Mouse (Mus musculus): ENCODE results near the gene Fgd3. TPM values are rescaled to one million over a fixed set of nuclear protein-coding genes. Genes with fewer than 3 reads are reported as not detected.

Fgd3 gene
- polyA plus RNA-seq, 1 experiment from 2014 or later = 0.25 TPM

DNA sequence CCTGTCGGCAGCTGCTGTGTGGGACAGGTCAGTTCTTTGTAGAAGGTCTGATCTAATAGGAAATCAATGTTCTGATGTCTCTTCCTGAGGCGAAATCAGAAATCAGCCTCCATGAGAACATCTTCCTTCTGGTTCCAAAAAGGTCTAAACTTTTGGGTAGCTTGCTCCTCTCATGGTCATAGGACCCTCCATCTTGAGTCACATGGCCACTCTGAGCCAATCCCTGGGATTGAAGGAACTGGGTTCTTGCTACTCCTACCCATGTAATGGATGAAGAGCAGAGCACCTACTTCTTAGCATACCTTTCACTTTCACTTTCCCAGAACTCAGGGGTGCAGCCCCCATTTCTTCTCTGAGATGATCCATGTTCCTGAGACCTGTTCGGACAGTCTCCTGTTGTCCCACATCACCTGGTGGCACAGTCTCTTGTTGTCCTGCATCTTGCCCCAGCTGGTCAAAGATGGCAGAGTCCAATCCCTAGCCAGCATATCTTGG lies 62.2 kb downstream of the Fgd3 start:
- no peak for TF ChIP-seq EP300 (optimal IDR thresholded peaks at IDR 0.05)
- no peak for TF ChIP-seq CTCF (IDR thresholded peaks at IDR 0.05; ENCODE audit: low read depth)
- no peaks in the 10 kb centered on the region for H3K36me3 ChIP-seq (ENCODE audit: control insufficient read depth, insufficient read depth, low read length)
- H3K4me3 ChIP-seq (ENCODE audit: low read depth, low read length) = no peak overlapping the region
- no peak overlapping the region for H3K27ac ChIP-seq (replicated peaks)
- 70% methylated on average over 3 of the region's 3 CpGs for WGBS
- H3K4me1 ChIP-seq (replicated peaks; ENCODE audit: control insufficient read depth, insufficient read depth) = no peaks in the 10 kb centered on the region
- no peak for DNase-seq (ENCODE audit: low spot score)
- no peak overlapping the region for H3K9ac ChIP-seq (ENCODE audit: low read length)
- H3K4me2 ChIP-seq (replicated peaks; ENCODE audit: low read depth) = no peak overlapping the region
- H3K27me3 ChIP-seq (ENCODE audit: control insufficient read depth, insufficient read depth, low read length) = no peaks in the 10 kb centered on the region
- ATAC-seq (ENCODE audit: low FRiP score, low TSS enrichment) = no peak
- H3K9me3 ChIP-seq (ENCODE audit: control insufficient read depth, low read length) = no peaks in the 10 kb centered on the region

DNA sequence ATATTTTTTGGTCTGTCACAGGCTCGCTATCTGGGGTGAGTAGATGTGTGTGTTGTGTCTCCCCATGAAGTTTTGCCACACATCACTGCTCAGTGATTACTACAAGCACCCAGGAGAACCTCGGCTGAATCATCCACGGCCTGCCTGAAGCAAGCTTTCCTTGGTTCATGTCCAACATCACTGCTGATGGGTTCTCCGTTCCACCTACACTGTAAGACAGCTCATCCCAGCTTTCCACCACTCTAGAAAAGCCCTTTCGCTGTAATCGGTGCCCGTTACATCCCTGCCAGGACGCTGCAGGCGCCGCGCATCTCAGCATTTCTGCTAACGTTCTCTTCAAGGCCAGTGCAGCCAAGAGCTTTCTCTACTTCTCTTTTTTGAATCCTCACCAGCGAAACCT lies 67.4 kb downstream of the Fgd3 start:
- H3K9me3 ChIP-seq (ENCODE audit: control insufficient read depth, low read length) = no peaks in the 10 kb centered on the region
- WGBS = 88% methylated on average over 13 of the region's 13 CpGs
- no peak for ATAC-seq (ENCODE audit: low FRiP score, low TSS enrichment)

DNA sequence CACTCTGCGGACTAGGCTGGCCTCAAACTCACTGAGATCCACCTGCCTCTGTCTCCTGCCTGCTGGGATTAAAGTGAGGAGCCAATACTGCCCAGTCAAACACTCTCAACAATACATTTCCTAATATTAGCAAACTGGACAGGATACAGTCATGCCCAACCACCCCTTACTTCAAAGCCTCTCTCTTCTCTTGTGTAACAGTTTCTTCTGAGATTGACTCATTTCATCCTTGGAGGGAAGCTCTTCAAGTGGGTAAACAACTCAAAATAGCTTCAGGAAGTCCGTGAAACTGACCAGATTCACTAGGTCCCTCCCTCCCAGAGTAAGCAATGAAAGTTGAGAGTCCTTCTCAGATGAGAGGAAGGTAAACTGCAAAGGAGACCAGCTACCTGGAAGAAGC lies 68.0 kb downstream of the Fgd3 start:
- 52% methylated on average over 2 of the region's 2 CpGs for WGBS
- Histone ChIP-seq H3K27me3 (ENCODE audit: control insufficient read depth, insufficient read depth, low read length) (no peaks in the 10 kb centered on the region; the same call in 1 of the 2 replicates), H3K36me3 (ENCODE audit: control insufficient read depth, insufficient read depth, low read length) (no peaks in the 10 kb centered on the region), H3K4me1 (replicated peaks; ENCODE audit: control insufficient read depth, insufficient read depth) (0 out of 2 replicates have a peak, but pooled peaks cover 3% of the 10 kb centered on the region), H3K9me3 (ENCODE audit: control insufficient read depth, low read length) (no peaks in the 10 kb centered on the region), H3K4me2 (replicated peaks; ENCODE audit: low read depth) (no peak overlapping the region), H3K27ac (replicated peaks) (no peak overlapping the region), H3K4me3 (ENCODE audit: low read depth, low read length) (no peak overlapping the region), H3K9ac (ENCODE audit: low read length) (no peak overlapping the region)
- DNase-seq (ENCODE audit: low spot score) (no peak), ATAC-seq (ENCODE audit: low FRiP score, low TSS enrichment) (no peak)
- TF ChIP-seq CTCF (IDR thresholded peaks at IDR 0.05; ENCODE audit: low read depth) = no peak

More for the DNA sequence above, 67.4 kb downstream of the Fgd3 start:
- Histone ChIP-seq H3K9ac (ENCODE audit: low read length) (no peak overlapping the region), H3K36me3 (ENCODE audit: control insufficient read depth, insufficient read depth, low read length) (no peaks in the 10 kb centered on the region), H3K4me1 (replicated peaks; ENCODE audit: control insufficient read depth, insufficient read depth) (0 out of 2 replicates have a peak, but pooled peaks cover 2% of the 10 kb centered on the region), H3K4me2 (replicated peaks; ENCODE audit: low read depth) (no peak overlapping the region), H3K27ac (replicated peaks) (no peak overlapping the region), H3K4me3 (ENCODE audit: low read depth, low read length) (no peak overlapping the region), H3K27me3 (ENCODE audit: control insufficient read depth, insufficient read depth, low read length) (no peaks in the 10 kb centered on the region; the same call in 1 of the 2 replicates)
- no peak for TF ChIP-seq EP300 (optimal IDR thresholded peaks at IDR 0.05)
- TF ChIP-seq CTCF (IDR thresholded peaks at IDR 0.05; ENCODE audit: low read depth) = no peak
- no peak for DNase-seq (ENCODE audit: low spot score)

DNA sequence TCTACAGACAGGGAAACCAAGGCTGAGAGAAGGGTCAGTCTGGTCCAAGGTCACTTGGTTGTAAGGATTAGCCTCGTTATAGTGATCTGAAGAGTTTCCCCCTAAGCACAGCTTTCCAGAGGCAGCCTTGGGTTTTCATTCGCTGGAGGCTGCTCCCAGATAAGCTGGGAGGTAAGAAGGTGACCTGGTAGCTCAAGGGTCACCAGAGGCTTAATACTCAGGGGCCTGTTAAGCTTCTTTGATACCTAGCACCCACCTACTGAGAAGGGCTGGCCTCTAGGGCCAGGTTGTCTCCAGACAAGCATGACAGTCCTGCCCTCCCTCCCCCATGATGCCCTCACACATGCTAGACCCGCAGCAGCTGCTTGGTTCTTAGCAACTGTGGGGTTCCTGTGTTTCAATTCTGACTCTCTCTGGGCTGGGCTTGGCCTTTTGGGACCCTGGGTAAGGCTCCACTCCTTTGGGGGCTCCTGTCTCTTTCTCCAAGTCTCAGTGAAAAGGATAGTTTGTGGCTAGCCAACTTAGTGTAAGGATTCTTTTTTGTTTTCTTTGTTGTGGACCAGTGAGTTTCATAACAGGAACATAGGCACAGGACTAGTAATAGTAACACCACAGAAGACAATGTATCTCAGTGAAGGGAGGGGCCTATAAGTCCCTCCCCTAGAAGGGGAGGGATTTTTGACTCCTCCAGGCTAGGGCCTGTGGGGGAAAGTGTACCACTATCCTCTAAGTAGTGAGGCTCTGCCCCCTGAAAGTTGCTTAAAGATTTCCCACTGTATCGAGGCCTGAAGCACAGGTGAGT lies 69.2 kb downstream of the Fgd3 start:
- Histone ChIP-seq H3K9ac (ENCODE audit: low read length) (no peak overlapping the region), H3K27ac (replicated peaks) (no peak overlapping the region), H3K36me3 (ENCODE audit: control insufficient read depth, insufficient read depth, low read length) (no peaks in the 10 kb centered on the region), H3K4me1 (replicated peaks; ENCODE audit: control insufficient read depth, insufficient read depth) (0 out of 2 replicates have a peak, but pooled peaks cover 3% of the 10 kb centered on the region), H3K4me3 (ENCODE audit: low read depth, low read length) (no peak overlapping the region), H3K4me2 (replicated peaks; ENCODE audit: low read depth) (no peak overlapping the region), H3K9me3 (ENCODE audit: control insufficient read depth, low read length) (no peaks in the 10 kb centered on the region), H3K27me3 (ENCODE audit: control insufficient read depth, insufficient read depth, low read length) (no peaks in the 10 kb centered on the region; the same call in 1 of the 2 replicates)
- no peak for TF ChIP-seq CTCF (IDR thresholded peaks at IDR 0.05; ENCODE audit: low read depth)
- TF ChIP-seq EP300 (optimal IDR thresholded peaks at IDR 0.05) = no peak
- no peak for ATAC-seq (ENCODE audit: low FRiP score, low TSS enrichment)
- WGBS = 47% methylated on average over 4 of the region's 4 CpGs
- no peak for DNase-seq (ENCODE audit: low spot score)

DNA sequence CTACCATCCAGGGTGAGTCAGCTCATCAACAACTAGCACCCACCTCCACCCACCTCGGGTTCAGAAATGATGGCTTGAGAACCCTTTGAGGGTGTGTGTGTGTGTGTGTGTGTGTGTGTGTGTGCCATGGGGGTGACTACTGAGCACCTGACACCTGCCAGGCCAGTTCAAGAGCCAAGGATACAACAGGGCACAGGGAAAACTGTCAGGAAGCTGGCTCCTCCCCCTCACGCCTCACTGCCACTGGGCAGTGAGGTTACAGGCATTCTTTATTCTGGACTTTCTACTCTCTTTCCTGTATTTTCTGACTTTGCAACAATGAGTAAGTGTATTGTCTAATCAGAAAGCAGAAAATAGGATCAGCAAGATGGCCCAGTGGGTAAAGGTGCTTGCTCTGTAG lies 70.5 kb downstream of the Fgd3 start:
- DNase-seq (ENCODE audit: low spot score) = no peak

DNA sequence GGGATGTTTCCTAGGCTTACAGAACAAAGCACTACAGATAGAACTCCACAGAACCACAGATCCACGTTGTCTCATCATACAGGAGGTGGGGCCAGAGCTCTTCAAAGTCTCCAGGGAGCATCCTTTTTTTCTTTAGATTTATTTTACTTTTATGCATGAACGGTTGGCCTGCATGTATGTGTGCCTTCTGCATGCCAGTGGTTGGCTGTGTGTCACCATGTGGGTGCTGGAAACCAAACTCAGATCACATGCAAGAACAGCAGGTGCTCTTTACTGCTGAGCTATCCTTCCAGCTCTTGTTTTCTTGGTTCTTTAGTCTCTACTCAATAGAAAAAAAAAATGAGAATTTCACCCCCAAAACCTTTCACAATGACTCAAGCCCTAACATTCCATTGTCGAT lies 71.2 kb downstream of the Fgd3 start:
- TF ChIP-seq EP300 (optimal IDR thresholded peaks at IDR 0.05) (no peak), CTCF (IDR thresholded peaks at IDR 0.05; ENCODE audit: low read depth) (no peak)
- H3K4me3 ChIP-seq (ENCODE audit: low read depth, low read length) = no peak overlapping the region
- 0 out of 2 replicates have a peak, but pooled peaks cover 3% of the 10 kb centered on the region for H3K4me1 ChIP-seq (replicated peaks; ENCODE audit: control insufficient read depth, insufficient read depth)
- H3K9ac ChIP-seq (ENCODE audit: low read length) = no peak overlapping the region
- H3K9me3 ChIP-seq (ENCODE audit: control insufficient read depth, low read length) = no peaks in the 10 kb centered on the region
- ATAC-seq (ENCODE audit: low FRiP score, low TSS enrichment) = no peak
- WGBS = 50% methylated on average over 3 of the region's 3 CpGs
- DNase-seq (ENCODE audit: low spot score) = no peak
- no peaks in the 10 kb centered on the region for H3K36me3 ChIP-seq (ENCODE audit: control insufficient read depth, insufficient read depth, low read length)
- no peak overlapping the region for H3K4me2 ChIP-seq (replicated peaks; ENCODE audit: low read depth)
- H3K27me3 ChIP-seq (ENCODE audit: control insufficient read depth, insufficient read depth, low read length) = no peaks in the 10 kb centered on the region; the same call in 1 of the 2 replicates
- H3K27ac ChIP-seq (replicated peaks) = no peak overlapping the region

More for the DNA sequence above, 70.5 kb downstream of the Fgd3 start:
- Histone ChIP-seq H3K9me3 (ENCODE audit: control insufficient read depth, low read length) (no peaks in the 10 kb centered on the region), H3K4me3 (ENCODE audit: low read depth, low read length) (no peak overlapping the region), H3K9ac (ENCODE audit: low read length) (no peak overlapping the region), H3K4me2 (replicated peaks; ENCODE audit: low read depth) (no peak overlapping the region), H3K27ac (replicated peaks) (no peak overlapping the region), H3K27me3 (ENCODE audit: control insufficient read depth, insufficient read depth, low read length) (no peaks in the 10 kb centered on the region; the same call in 1 of the 2 replicates), H3K36me3 (ENCODE audit: control insufficient read depth, insufficient read depth, low read length) (no peaks in the 10 kb centered on the region), H3K4me1 (replicated peaks; ENCODE audit: control insufficient read depth, insufficient read depth) (0 out of 2 replicates have a peak, but pooled peaks cover 3% of the 10 kb centered on the region)
- TF ChIP-seq CTCF (IDR thresholded peaks at IDR 0.05; ENCODE audit: low read depth) (no peak), EP300 (optimal IDR thresholded peaks at IDR 0.05) (no peak)
- ATAC-seq (ENCODE audit: low FRiP score, low TSS enrichment) = no peak
- WGBS = 57% methylated on average over 2 of the region's 2 CpGs
